Mouse (Mus musculus) layer of hippocampus, postnatal 14 days (tissue): Measurements from ENCODE around the gene Ublcp1. TPM values are rescaled to one million over a fixed set of nuclear protein-coding genes. Genes with fewer than 3 reads are reported as not detected.
"Not testable (repeated sequence)": the region's sequence is repeated elsewhere in the genome, so short reads cannot be mapped to it uniquely, and the experiment has no call there.

Experiments used
- DNase-seq, 2 experiments: peaks; one replicate each; pipeline ENCODE4 v3.0.0; 2021 to 2022; ENCODE audit warnings: low spot score in 2 of 2, mixed read lengths in 1 of 2
- total RNA-seq, 2 experiments: library from RNA; stranded (reverse); gene quantifications; 2 replicates each; pipeline ENCODE4 v1.2.3; 2021

Gene Ublcp1
- total RNA-seq, 2 experiments from 2014 or later = 42.9 to 46.1 TPM

DNA sequence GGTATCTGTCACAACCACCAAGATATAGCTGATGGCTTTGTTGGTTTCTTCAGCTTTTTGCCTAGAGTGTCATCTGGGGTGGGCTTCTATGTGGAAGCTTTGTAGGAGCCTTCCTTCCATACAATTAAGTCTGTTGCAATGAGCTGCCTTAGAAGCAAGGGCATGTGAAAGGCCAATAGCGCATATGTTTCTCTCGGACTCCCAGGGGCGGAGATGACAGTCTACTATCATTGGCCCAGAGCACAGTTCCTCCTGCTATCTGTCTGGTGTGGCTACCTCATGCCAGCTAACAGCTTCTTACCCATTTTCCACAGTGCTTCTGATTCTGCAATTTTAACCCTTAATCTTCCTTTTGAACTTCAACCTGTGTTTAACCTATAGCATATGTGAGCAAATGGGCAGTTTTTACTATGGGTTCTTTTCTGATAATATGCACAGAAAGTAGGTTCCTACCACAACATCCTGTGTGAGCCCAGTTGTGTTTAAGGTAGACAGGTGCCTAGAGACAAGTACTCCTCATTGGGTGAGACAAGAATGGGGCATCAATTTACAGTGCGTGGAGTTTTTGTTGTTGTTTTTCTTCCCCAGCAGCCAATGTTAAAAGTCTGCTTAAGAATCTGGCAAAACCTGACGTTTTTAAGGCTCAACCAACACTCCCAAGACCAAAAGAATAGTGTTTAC lies 24.5 kb upstream of the Ublcp1 start:
- no peak for DNase-seq

GRCm38 (mm10) chr11:44489117-44489516 lies 18.8 kb upstream of the Ublcp1 start:
- no peak for DNase-seq

GRCm38 (mm10) chr11:44485089-44485736 lies 14.9 kb upstream of the Ublcp1 start:
- DNase-seq = no peak

- DNase-seq = no peak
These were observed 9.9 kb upstream of the Ublcp1 start for GRCm38 (mm10) chr11:44480246-44480645.

GRCm38 (mm10) chr11:44478382-44478781 lies 8.1 kb upstream of the Ublcp1 start:
- DNase-seq = no peak

DNA sequence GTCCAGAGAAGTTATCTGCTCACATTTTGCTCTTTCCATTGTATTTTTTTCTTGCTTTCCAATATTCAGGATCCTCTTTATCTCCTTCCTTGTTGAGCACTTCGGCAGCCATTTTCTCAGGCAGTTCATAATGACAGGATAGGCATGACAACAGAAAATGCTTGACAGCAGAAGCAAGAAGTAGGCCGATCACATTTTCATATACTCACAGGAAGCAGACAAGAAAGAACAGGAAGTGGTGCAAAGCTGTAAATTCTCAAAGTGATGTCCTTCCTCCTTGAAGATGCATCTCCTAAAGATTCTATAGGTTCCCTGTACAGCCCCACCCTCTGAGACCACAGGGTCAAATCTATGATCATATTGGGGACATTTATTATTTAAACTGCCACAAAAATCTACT lies 6.1 kb upstream of the Ublcp1 start:
- no peak for DNase-seq

DNA sequence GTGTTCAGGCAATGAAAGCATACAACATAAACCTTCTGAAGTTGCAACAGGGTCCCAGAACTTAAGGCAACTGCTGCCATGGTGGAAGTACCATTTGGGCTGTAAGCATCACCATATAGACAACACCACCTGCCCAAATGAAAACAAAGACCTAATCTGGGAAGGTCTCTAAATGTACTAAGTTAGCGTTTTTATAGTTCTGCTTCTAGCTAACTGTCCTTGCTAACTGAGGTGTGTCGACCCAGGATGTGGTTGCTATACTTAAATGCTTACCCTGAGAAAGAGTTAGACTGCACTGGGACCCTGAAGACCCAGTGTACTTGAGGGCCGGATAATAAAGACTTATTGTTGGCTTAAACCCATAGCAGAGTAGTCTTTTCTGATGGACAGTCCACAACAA lies 5.2 kb upstream of the Ublcp1 start:
- DNase-seq = no peak

DNA sequence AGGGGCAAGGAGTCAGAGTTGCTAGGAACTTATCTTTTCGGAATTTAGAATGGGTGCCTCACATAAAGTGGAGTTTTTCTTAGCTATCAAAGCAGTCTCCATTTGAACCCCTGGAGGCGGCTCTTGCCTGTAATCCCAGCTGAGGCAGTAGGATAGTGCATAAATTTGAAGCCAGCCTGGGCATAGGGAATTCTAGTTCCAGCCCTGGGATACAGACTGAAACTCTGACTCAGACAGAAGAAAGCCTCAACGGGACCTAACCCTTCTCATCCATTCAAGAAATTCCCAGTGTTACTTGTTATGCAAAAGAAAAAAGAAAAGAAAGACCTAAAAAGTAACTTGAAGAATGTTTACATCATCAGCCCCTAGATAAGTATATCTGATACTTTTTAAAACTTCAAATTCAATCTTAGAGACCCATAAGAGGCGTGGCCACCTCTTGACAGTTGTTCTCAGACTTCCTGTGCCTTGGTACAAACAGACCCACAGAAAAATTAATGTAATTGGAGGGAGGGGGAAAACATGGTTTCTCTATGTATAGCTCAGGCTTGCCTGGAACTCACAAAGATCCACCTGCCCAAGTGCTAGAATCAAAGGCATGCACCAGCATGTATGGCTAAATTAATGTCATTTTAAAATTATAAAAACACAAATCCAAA lies 1.2 kb upstream of the Ublcp1 start:
- peak; percentile 4 to 13 for DNase-seq

DNA sequence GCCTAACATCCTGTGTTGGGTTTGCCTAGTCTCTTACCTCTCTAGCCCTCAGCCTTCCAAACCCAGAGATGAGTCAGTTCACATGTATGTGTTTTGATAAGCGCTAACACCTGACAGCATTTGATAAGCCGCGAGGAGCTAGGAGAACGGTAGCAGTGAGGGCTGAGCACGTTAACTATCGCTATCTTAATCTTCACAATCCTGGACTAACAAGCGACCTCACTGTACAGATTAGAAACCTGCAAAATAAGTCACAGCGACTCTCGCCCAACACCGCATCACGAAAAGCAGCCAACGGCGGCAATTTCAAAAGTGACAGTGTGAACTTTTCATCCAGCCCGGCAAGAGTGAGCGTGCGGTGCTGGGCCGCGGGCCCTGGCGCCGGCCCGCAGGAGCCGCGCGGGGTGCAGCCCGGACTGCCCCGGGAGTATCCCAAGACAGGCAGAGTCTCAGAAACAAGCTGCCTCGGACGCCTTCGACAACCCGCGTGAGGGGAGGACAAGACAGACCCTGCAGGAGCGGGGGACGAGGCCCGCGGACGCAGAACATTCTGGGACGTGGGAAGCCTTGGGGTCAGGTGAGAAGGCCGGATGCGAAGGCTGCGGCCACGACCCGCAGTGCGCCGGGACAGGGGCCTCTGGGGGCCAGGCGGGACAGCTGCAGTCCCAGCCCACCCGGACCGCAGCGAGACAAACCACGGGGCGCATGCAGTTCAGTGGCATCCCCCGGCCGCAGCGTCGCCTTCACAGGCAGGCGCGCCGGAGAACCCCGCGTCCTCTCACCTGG lies 459 bp downstream of the Ublcp1 start:
- no peak for DNase-seq

- no peak for DNase-seq
These were observed 1.9 kb downstream of the Ublcp1 start for GRCm38 (mm10) chr11:44468306-44468790.

- DNase-seq = no peak
These were observed 3.3 kb downstream of the Ublcp1 start for GRCm38 (mm10) chr11:44466949-44467442.

GRCm38 (mm10) chr11:44461493-44461892 lies 8.8 kb downstream of the Ublcp1 start:
- no peak for DNase-seq

DNA sequence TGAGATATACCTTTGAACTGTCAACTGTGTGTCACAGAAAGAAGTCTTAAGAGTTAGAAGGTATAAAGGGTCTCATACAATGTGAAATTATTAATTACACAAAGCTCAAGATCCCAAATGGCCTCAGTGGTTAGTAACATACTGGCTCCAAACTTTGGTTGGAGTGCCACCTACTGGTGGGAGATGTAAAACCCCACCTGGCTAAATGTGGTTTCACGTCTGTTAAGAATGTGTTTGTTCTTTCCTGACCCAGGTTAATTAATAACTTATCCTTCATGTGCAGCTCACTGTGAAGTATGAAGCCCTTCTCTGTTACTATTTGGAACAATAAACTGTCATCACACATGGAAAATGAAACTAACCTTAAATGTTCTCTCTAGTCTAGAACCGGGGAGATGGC lies 16.9 kb downstream of the Ublcp1 start:
- peak; percentile 27 to 41 for DNase-seq

GRCm38 (mm10) chr11:44452016-44452415 lies 18.3 kb downstream of the Ublcp1 start:
- DNase-seq = not testable (repeated sequence)

DNA sequence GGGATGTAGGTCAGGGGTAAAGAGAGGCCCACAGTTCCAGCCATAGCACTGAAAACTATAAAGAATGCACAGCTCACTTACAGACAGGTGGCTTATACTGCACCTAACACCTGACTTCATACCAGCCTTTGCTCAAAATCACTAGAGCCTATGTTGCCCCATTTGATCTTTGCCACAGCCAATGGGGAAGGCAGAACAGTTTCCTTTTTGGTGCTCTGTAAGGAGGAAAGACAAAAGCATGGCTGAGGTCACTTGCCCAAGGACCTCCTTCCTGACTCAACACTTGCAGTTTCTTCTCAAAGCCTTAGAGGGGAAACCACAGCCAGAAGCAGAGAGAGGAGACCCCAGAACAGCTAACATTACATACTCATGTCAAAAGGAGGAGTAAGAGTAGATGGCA lies 19.3 kb downstream of the Ublcp1 start:
- no peak for DNase-seq

GRCm38 (mm10) chr11:44437786-44438185 lies 32.5 kb downstream of the Ublcp1 start:
- DNase-seq = no peak

GRCm38 (mm10) chr11:44430036-44430435 lies 40.3 kb downstream of the Ublcp1 start:
- no peak for DNase-seq

- DNase-seq = no peak
These were observed 42.3 kb downstream of the Ublcp1 start for GRCm38 (mm10) chr11:44427951-44428350.

- no peak for DNase-seq
These were observed 44.7 kb downstream of the Ublcp1 start for GRCm38 (mm10) chr11:44425626-44426025.

DNA sequence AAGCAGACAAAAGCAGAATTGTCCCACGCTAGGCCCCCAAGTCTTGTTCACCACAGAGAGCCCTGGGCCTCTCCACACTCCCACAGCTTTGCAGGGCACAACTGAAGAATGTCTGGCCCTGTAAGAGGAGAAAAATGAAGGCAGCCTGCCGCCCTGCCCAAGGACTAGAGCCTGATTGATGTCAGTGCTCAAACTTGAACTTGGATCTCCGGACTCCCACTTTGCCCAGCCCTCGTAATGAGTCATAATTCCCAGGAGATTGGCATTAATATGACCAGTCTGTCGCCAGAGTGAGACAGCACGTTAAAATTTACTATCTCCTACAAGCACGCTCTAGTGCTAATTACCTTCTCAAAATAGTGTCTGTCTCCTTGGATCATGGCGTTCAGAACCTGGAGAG lies 45.3 kb downstream of the Ublcp1 start:
- no peak for DNase-seq

DNA sequence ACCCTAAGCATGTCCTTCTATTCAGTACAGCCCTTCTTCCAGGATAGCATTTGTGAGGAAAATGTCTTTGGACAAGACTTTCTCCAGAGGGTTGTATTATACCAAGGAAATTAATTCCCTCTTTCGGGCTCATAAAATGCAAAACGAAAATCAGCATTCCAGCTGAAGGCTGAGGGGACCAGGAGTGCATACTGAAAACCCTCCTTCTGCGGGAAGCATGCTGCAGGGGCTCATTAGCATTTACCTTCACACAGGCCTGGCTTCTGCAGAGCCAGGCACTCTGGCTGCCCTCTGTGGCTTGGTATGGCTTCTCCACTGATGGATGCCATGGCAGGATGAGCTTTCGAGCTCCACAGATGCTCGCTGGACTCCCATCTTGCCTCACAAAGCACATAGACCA lies 46.3 kb downstream of the Ublcp1 start:
- no peak for DNase-seq
